Mouse (Mus musculus): ENCODE data around the gene Rplp0. TPM values are rescaled to one million over a fixed set of nuclear protein-coding genes. Genes with fewer than 3 reads are reported as not detected.
A peak's percentile ranks its signal among the peaks of the same experiment; 100 is the strongest.

The Rplp0 gene
- polyA plus RNA-seq, 1 experiment from 2014 or later: 1,615 TPM

DNA sequence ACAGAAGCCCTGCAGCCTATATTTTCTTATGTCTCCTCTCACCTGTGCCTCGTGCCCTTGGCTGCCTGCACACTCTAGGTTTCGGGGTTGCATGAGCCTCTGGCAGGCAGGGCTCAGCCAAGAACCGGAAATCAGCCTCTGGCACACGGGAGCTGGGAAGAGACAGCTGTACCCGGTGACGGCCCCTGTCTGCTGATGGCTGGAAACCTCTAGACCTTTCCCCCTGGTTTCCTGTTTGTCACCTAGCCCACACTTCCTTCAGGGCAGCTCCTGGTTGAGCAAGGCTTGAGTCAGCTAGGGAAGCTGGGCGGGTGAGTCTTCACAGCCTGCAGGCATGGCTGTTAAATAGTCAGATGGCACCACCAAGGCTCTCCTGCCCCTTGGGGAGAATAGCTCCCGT is 24.4 kb upstream of the Rplp0 start:
- no peak for ATAC-seq
- Histone ChIP-seq H3K36me3 (ENCODE audit: control insufficient read depth, insufficient read depth, low read length) (no peaks in the 10 kb centered on the region), H3K9me3 (ENCODE audit: control insufficient read depth, low read length) (no peaks in the 10 kb centered on the region), H3K27me3 (replicated peaks; ENCODE audit: control insufficient read depth, insufficient read depth, low read length) (no peaks in the 10 kb centered on the region), H3K4me1 (ENCODE audit: control insufficient read depth, insufficient read depth, low read length) (peaks cover 80% of the 10 kb centered on the region), H3K9ac (ENCODE audit: low read depth, low read length) (peak overlapping the region; percentile 58), H3K4me3 (ENCODE audit: low read length) (peak overlapping the region; percentile 5; the same call in 1 of the 2 replicates), H3K4me2 (ENCODE audit: low read depth, low read length) (peak overlapping the region; percentile 39), H3K27ac (ENCODE audit: low read length) (peak overlapping the region; percentile 80)
- WGBS: 30% methylated on average over 8 of the region's 8 CpGs

DNA sequence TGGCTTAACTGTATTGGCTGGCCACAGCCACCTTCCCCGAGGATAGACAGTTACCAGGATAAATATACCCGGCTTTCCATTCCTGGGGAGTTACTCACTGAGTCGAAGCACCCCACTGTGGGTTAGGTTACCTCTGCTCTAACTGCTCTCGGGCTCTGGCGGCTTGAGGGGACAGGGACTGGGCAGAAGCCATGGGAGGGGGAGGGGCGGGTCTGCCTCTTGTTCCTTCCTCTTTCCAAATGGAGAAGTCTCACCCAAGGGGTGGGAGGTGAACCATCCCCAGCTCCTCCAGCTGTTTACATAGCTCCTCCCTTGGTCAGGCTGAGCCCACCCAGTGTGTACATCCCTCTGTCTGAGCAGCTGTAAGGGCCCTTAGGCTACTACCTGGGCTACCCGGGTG is 23.6 kb upstream of the Rplp0 start:
- H3K27me3 ChIP-seq (replicated peaks; ENCODE audit: control insufficient read depth, insufficient read depth, low read length): no peaks in the 10 kb centered on the region
- 0 out of 2 replicates have a peak overlapping the region, but pooled peaks have one; percentile 20 for H3K9ac ChIP-seq (ENCODE audit: low read depth, low read length)
- no peaks in the 10 kb centered on the region for H3K36me3 ChIP-seq (ENCODE audit: control insufficient read depth, insufficient read depth, low read length)
- H3K27ac ChIP-seq (ENCODE audit: low read length): peak overlapping the region; percentile 80
- 0 out of 2 replicates have a peak overlapping the region, but pooled peaks have one; percentile 14 for H3K4me2 ChIP-seq (ENCODE audit: low read depth, low read length)
- H3K9me3 ChIP-seq (ENCODE audit: control insufficient read depth, low read length): no peaks in the 10 kb centered on the region
- 45% methylated on average over 7 of the region's 7 CpGs for WGBS
- peaks cover 72% of the 10 kb centered on the region for H3K4me1 ChIP-seq (ENCODE audit: control insufficient read depth, insufficient read depth, low read length)
- ATAC-seq: no peak
- H3K4me3 ChIP-seq (ENCODE audit: low read length): no peak overlapping the region

DNA sequence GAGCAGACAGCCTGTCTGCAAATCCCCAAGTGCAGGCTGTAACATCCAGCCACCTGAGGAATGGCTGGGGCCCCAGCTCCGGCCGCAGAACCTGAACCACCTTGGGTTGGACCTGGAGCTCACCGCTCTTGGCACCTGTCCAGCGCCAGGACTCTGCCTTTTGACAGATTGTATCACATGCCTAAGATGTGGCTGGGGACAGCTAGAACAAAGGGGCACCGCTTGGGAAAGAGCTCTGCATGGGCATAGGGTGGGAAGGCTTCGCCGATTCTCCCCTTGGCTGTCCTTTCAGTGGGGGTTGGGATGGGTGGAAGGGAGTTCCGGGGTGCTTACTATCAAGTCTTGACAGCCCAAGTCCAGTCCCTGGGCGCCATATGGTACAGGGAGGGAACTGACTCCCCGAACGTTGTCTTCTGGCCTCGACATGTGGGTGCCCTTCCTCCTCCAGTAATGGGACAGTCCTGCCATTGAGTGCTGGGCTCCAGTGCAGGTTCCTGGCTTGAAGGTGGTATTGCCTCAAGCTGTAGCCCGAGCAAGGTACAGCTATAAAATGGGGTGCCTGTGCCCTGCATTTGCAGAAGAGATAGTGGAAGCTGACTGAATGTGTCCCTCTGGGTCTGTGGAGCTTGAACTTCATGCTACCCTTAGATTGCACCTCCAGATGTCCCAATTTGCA is 21.1 kb upstream of the Rplp0 start:
- Histone ChIP-seq H3K4me3 (ENCODE audit: low read length) (peak overlapping the region; percentile 22), H3K9ac (ENCODE audit: low read depth, low read length) (peak overlapping the region; percentile 62), H3K4me1 (ENCODE audit: control insufficient read depth, insufficient read depth, low read length) (peaks cover 58% of the 10 kb centered on the region), H3K4me2 (ENCODE audit: low read depth, low read length) (peak overlapping the region; percentile 44), H3K27ac (ENCODE audit: low read length) (peak overlapping the region; percentile 86), H3K9me3 (ENCODE audit: control insufficient read depth, low read length) (no peaks in the 10 kb centered on the region), H3K27me3 (replicated peaks; ENCODE audit: control insufficient read depth, insufficient read depth, low read length) (no peaks in the 10 kb centered on the region), H3K36me3 (ENCODE audit: control insufficient read depth, insufficient read depth, low read length) (no peaks in the 10 kb centered on the region)
- 60% methylated on average over 13 of the region's 13 CpGs for WGBS
- peak; percentile 57 for ATAC-seq

DNA sequence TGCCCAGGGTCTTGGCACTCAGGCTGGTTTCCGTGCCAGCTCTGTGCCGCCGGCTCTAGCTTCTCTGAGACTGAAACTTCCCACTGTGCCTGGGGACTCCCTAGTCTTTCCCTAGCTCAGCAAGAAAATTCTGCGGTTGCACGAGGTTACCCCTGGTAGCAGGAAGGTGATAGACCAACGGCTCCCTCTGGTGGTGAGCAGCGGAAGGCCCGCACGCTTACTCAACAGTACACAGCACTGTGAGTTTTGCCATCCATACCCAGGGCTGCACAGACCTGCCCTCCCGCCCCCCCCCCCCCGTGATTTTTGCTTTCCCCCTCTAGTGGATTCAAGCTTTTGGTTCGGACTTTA is 20.6 kb upstream of the Rplp0 start:
- Histone ChIP-seq H3K9me3 (ENCODE audit: control insufficient read depth, low read length) (no peaks in the 10 kb centered on the region), H3K27me3 (replicated peaks; ENCODE audit: control insufficient read depth, insufficient read depth, low read length) (no peaks in the 10 kb centered on the region), H3K4me1 (ENCODE audit: control insufficient read depth, insufficient read depth, low read length) (peaks cover 58% of the 10 kb centered on the region), H3K9ac (ENCODE audit: low read depth, low read length) (peak overlapping the region; percentile 62), H3K4me3 (ENCODE audit: low read length) (peak overlapping the region; percentile 22), H3K4me2 (ENCODE audit: low read depth, low read length) (peak overlapping the region; percentile 44), H3K36me3 (ENCODE audit: control insufficient read depth, insufficient read depth, low read length) (no peaks in the 10 kb centered on the region), H3K27ac (ENCODE audit: low read length) (peak overlapping the region; percentile 86)
- WGBS: 1% methylated on average over 12 of the region's 12 CpGs
- peak; percentile 62 for ATAC-seq

DNA sequence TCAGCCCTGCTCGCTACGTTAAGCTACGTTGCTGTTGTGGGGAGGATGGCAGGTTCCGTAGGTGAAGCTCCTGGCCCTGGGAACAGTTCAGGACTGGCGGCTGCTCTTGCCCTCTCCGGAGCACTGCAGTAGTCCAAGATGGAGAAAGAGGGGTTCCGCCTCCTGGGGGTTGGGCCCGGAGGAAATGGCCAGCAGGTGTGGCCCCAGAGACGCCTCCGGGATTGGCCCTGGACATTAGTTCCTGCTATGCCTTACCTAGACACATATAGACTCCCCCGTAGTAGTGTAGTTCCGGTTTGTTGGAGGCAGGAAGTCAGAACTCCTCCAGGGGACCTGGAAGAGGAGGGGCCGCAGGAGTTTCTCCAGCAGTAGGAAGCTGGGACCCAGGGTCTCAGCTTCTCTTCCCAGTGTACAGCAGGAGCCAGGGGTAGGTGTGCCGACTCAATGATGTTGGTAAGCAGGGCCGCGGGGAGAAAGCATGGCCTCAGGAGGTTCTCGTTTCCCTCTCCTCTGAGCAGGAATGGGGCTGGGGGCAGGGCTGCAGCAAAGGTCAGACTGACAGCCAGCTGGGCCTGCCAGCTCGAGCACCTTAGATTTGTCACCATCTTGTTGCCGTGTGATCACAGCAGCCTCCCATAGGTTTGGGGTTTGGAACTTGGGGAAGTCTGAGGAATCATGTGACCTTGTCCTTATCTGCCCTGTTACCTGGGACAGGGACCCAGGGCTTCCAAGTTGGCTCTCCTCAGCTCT is 16.5 kb upstream of the Rplp0 start:
- H3K27ac ChIP-seq (ENCODE audit: low read length): peak overlapping the region; percentile 98
- peak; percentile 64 for ATAC-seq

DNA sequence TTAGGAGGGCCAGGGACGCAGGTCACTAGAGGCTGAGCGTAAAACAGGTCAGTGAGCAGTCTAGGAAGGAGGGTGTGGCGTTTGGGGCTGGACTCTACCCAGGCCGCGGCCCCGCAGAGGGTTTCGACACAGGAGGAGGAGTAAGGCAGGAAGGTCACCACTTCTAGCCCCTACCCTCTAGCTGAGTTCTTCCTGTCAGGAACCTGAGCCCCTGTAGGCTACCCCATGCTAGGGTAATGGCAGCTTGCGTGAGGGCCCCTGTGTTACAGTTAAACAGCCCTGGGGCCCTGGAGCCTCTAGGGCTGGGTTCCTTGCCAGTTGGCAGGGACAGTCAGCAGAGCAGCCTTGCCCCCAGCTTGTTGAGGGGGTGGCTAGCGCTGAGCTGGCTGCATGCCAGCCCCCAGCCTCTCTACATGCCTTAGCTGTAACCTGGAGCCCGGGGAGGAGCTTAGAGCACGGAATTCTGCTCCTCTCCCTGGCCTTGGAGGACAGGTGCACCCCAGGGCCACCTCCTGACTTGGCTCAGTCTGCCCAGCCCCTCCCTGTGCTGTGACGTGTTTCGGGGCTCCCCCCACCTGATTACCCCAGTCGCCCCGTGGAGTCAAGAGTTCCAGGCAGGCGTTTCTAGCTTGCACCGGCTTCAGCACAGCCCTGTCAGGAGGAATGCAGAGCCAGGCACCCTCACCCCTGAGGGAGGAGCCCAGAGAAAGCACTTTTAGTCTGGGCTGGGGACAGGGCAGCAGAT is 15.6 kb upstream of the Rplp0 start:
- no peaks in the 10 kb centered on the region for H3K9me3 ChIP-seq (ENCODE audit: control insufficient read depth, low read length)
- WGBS: 34% methylated on average over 17 of the region's 17 CpGs
- H3K4me2 ChIP-seq (ENCODE audit: low read depth, low read length): peak overlapping the region; percentile 57
- peak overlapping the region; percentile 98 for H3K27ac ChIP-seq (ENCODE audit: low read length)
- H3K9ac ChIP-seq (ENCODE audit: low read depth, low read length): peak overlapping the region; percentile 72
- no peaks in the 10 kb centered on the region for H3K27me3 ChIP-seq (replicated peaks; ENCODE audit: control insufficient read depth, insufficient read depth, low read length)
- peaks cover 30% of the 10 kb centered on the region for H3K4me1 ChIP-seq (ENCODE audit: control insufficient read depth, insufficient read depth, low read length)
- H3K36me3 ChIP-seq (ENCODE audit: control insufficient read depth, insufficient read depth, low read length): peaks cover 22% of the 10 kb centered on the region
- peak; percentile 83 for ATAC-seq
- peak overlapping the region; percentile 44 for H3K4me3 ChIP-seq (ENCODE audit: low read length)

More for the DNA sequence above, 16.5 kb upstream of the Rplp0 start:
- Histone ChIP-seq H3K27me3 (replicated peaks; ENCODE audit: control insufficient read depth, insufficient read depth, low read length) (no peaks in the 10 kb centered on the region), H3K9me3 (ENCODE audit: control insufficient read depth, low read length) (no peaks in the 10 kb centered on the region), H3K4me2 (ENCODE audit: low read depth, low read length) (peak overlapping the region; percentile 57), H3K9ac (ENCODE audit: low read depth, low read length) (peak overlapping the region; percentile 72), H3K4me1 (ENCODE audit: control insufficient read depth, insufficient read depth, low read length) (peaks cover 38% of the 10 kb centered on the region), H3K36me3 (ENCODE audit: control insufficient read depth, insufficient read depth, low read length) (peaks cover 16% of the 10 kb centered on the region), H3K4me3 (ENCODE audit: low read length) (peak overlapping the region; percentile 44)
- 34% methylated on average over 19 of the region's 19 CpGs for WGBS

DNA sequence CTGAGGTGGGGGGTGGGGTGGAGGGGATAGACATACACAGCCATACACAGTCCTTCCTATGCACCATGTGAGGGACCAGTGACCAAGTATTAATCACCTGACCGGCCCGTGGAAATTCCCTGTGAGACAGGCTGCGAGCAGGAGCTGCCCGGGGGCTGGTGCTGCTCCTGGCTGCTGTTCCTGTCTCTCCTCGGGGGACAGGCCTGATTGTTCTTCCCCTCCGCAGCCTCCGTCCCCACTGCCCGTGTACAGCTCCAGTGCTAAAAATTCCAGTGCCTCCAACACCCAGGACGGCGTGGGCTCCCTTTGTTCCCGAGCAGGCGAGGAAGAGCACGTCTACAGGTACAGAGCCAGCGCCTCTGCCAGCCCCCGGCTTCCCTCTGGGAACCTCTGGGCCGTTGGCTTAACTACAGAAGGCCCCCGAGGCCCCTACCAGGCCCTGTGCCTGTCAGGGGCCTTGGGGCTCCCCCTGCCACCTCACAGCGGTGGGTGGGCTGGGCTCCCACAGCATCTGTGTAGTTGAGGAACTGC is 14.5 kb upstream of the Rplp0 start:
- Histone ChIP-seq H3K27ac (ENCODE audit: low read length) (no peak overlapping the region), H3K36me3 (ENCODE audit: control insufficient read depth, insufficient read depth, low read length) (peaks cover 28% of the 10 kb centered on the region)
- ATAC-seq: no peak

DNA sequence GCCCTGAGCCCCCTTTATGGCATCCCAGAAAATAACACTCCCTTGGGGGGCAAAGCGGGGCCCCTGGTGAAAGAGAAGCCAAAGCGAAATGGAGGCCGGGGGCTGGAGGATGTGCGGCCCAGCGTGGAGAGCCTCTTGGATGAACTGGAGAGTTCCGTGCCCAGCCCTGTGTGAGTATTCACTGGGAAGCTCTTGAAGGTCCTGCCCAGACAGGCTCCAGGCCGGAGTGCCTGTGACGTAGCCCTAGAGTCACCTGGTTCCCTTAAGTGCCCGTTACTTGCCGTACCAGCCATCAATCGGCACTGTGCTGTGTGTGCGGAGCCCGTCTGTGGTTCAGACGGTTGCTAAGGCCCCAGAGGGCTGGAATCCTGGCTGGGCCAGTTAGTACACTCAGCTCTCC is 13.6 kb upstream of the Rplp0 start:
- 89% methylated on average over 14 of the region's 14 CpGs for WGBS
- no peak overlapping the region for H3K27ac ChIP-seq (ENCODE audit: low read length)
- H3K9me3 ChIP-seq (ENCODE audit: control insufficient read depth, low read length): no peaks in the 10 kb centered on the region
- H3K4me3 ChIP-seq (ENCODE audit: low read length): no peak overlapping the region
- no peaks in the 10 kb centered on the region for H3K27me3 ChIP-seq (replicated peaks; ENCODE audit: control insufficient read depth, insufficient read depth, low read length)
- no peak overlapping the region for H3K9ac ChIP-seq (ENCODE audit: low read depth, low read length)
- no peak overlapping the region for H3K4me2 ChIP-seq (ENCODE audit: low read depth, low read length)
- no peak for ATAC-seq
- H3K36me3 ChIP-seq (ENCODE audit: control insufficient read depth, insufficient read depth, low read length): peaks cover 34% of the 10 kb centered on the region
- H3K4me1 ChIP-seq (ENCODE audit: control insufficient read depth, insufficient read depth, low read length): peaks cover 28% of the 10 kb centered on the region

More for the DNA sequence above, 14.5 kb upstream of the Rplp0 start:
- Histone ChIP-seq H3K9me3 (ENCODE audit: control insufficient read depth, low read length) (no peaks in the 10 kb centered on the region), H3K4me2 (ENCODE audit: low read depth, low read length) (0 out of 2 replicates have a peak overlapping the region, but pooled peaks have one; percentile 3), H3K4me1 (ENCODE audit: control insufficient read depth, insufficient read depth, low read length) (peaks cover 28% of the 10 kb centered on the region), H3K9ac (ENCODE audit: low read depth, low read length) (peak overlapping the region; percentile 72; the same call in 1 of the 2 replicates), H3K4me3 (ENCODE audit: low read length) (no peak overlapping the region), H3K27me3 (replicated peaks; ENCODE audit: control insufficient read depth, insufficient read depth, low read length) (no peaks in the 10 kb centered on the region)
- WGBS: 59% methylated on average over 18 of the region's 18 CpGs

DNA sequence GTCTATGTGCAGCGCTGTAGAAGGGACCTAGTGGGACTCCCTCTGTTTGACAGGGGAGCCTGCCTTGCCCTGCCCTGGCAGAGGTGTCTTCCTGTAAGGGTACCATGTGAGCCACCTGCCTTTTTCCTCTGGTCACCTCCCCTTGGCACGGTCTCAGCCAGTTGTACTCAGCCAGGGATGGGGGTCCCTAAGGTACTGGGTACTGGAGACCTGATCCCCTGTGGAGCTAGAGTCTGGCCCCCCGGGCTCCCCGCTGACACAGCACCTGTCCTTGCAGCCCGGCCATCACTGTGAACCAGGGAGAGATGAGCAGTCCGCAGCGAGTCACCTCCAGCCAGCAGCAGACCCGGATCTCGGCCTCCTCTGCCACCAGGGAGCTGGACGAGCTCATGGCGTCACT is 12.7 kb upstream of the Rplp0 start:
- Histone ChIP-seq H3K27ac (ENCODE audit: low read length) (no peak overlapping the region), H3K36me3 (ENCODE audit: control insufficient read depth, insufficient read depth, low read length) (peaks cover 34% of the 10 kb centered on the region), H3K4me2 (ENCODE audit: low read depth, low read length) (no peak overlapping the region), H3K9me3 (ENCODE audit: control insufficient read depth, low read length) (no peaks in the 10 kb centered on the region), H3K4me1 (ENCODE audit: control insufficient read depth, insufficient read depth, low read length) (peaks cover 28% of the 10 kb centered on the region), H3K27me3 (replicated peaks; ENCODE audit: control insufficient read depth, insufficient read depth, low read length) (no peaks in the 10 kb centered on the region), H3K9ac (ENCODE audit: low read depth, low read length) (no peak overlapping the region), H3K4me3 (ENCODE audit: low read length) (no peak overlapping the region)
- ATAC-seq: no peak
- 88% methylated on average over 11 of the region's 11 CpGs for WGBS
